Mouse (Mus musculus): Measurements from ENCODE around the gene Tm4sf5.
"Not testable (repeated sequence)": the region's sequence is repeated elsewhere in the genome, so short reads cannot be mapped to it uniquely, and the experiment has no call there.

The Tm4sf5 gene

DNA sequence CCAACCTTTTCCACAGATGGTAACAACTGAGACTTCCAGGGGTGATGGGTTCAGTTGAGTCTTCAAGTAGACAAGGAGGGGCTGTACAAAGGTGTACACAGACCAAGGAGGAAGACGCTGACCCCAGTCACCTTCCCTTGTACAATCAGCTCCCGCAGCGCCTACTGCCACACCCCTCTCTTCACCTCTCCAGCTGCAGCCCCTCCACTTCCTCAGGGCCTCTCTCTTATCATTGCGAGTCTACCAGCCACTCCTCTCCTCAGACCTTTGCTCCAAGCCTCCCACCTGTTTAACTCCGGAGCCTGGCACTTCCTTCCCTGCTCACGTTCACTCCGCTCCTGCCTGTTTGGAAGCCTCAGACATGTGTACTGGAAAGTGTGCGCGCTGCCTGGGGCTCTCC, at the start of gene Tm4sf5:
Gene Tm4sf5 (plus strand): TSS at position 275 of the 400 bp plus-strand sequence.
- no peak for DNase-seq

DNA sequence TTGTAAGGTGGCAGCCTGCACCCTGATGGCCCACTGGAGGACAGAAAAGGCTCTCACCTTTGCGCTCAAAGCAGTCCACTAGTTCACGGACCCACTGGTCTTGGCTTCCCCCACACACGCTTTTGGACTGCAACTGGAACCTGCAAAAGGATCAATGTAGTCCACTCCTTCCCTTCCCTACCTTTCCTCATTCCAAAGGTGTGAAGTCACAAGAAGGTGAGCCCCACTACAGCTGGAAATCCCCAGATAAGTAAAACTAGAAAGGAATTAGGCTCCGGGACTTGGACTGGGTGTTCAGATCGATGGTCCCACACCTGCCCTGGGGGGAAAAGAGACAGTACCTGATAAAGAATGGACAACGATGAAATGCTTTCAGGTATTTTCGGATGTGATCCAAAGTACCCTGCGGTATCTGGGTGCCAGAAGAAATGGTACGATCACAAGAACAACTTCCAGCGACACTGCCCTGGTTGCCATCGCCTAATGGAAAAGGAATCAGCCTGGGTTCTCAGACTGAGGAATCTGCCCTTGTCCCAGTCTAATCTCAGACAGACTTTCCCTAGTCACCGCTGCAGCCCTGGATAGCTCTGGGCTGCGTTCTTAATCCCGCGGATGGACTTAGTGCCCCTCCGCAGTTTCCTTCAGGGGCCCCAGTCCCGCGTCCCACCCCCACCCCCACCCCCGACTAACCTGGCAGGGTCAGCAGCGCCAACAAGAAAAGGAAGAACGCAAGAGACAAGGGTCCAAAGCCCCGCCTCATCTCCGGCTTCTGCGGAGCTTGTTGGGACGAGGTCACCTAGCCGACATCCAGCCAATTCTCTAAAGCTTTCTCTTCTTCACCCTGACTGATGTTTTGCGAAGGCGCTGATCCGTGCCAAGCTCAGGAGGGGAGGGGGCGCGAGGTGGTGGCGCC, 46.1 kb upstream of the Tm4sf5 start, which contains the start of gene Zmynd15:
Gene Zmynd15 (plus strand): TSS at position 746 of the 913 bp plus-strand sequence.
- DNase-seq, result no peak

GRCm38 (mm10) chr11:70459601-70460101, 45.4 kb upstream of the Tm4sf5 start, which contains the start of gene Cxcl16:
Cxcl16 (minus strand) TSS chr11:70459984.
- DNase-seq, result no peak

GRCm38 (mm10) chr11:70463970-70464369, 41.1 kb upstream of the Tm4sf5 start:
- DNase-seq, result no peak

GRCm38 (mm10) chr11:70465211-70465610, 39.8 kb upstream of the Tm4sf5 start:
- DNase-seq, result no peak

DNA sequence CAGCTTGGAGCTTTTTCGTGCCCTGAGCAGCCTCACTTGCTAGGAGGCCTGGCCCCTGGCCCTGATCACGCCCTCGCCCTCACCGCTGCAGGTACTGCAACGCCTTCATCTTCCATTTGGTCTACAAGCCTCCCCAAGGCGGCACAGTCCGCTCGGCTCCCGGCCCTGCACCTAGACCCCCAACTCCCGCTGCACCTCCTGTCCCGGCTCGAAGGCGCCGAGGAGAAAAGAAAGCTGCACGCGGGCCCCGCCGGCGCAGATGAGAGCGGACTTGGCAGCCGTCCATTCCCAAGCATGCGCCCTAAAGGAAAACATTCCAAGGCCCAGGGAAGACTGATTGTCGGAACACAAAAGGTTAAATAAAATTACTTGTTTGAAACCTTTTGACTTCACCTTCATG, 39.2 kb upstream of the Tm4sf5 start:
- DNase-seq, result peak; percentile 46

GRCm38 (mm10) chr11:70467902-70468619, 37.0 kb upstream of the Tm4sf5 start:
- DNase-seq, result no peak

DNA sequence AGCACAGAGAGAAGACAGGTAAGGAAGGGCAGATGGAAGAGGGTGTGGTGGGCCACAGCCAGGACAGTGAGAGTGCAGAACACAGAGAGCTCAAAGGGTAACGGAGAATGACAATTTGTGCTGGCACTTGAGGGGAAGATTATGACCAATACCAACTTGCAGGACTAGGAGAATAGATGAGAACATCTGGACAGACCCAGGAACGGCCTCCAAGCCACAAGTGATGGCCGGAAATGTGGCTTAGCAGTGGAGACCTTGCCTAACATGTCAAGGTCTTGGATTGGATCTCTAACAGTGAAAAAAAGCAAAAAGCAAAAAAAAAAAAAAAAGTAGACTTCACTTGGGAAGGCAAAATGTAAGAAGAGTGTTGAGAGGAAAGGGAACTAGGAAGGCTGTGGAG, 35.3 kb upstream of the Tm4sf5 start:
- no peak for DNase-seq

- DNase-seq, result no peak
Observed at GRCm38 (mm10) chr11:70472716-70473115, 32.3 kb upstream of the Tm4sf5 start.

- DNase-seq, result not testable (repeated sequence)
Observed at GRCm38 (mm10) chr11:70473291-70473690, 31.8 kb upstream of the Tm4sf5 start.

DNA sequence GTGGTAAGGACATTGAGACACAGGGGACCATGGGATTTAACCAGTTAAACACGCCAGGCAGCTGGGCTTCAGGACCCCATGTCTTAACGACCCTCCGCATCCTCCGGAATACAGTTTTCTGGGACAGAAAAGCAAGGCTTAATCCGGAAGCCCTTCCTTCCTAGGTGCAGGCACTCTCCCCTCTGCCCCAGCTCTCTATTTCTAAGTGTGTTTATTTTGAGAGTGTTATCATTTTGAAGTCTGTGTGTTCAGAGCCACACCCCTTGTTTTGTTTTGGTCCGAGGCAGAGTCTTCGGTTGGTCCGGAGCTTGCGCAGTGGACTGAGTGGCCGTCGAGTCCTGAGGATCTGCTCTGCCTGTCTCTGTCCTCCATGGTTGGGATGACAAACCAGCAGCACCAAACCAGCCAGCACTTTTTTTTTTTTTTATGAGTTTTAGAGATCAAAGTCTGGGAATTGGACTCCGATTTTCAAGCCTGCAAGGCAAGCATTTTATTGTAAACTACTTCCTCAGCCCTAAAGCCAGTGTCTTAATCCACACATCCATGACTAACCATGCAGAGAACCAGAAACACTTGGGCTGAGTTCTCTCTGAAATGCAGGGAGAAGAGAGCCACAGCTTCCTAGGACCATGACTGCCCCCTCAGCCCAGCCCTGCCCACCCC, 30.0 kb upstream of the Tm4sf5 start:
- no peak for DNase-seq

- DNase-seq, result no peak
Observed at GRCm38 (mm10) chr11:70485498-70485897, 19.5 kb upstream of the Tm4sf5 start.

DNA sequence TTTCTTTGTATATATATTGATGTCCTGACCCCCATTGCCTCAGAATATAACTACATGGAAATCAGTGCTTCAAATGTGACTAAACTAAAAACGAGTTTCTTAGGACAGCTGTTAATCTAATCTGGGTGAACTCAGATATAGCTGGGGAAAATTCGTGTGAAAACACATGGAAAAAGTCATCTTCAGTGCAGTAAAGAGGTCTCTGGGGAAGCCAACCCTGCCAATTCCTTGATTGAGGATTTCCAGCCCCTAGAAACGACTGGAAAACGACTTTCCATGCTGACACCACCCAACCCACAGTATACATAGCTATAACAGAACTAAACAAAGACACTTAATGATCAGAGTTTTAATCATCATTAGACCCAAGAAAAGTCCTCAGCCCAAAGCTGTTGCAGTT, 17.2 kb upstream of the Tm4sf5 start:
- DNase-seq, result no peak

GRCm38 (mm10) chr11:70489138-70489537, 15.9 kb upstream of the Tm4sf5 start:
- no peak for DNase-seq

DNA sequence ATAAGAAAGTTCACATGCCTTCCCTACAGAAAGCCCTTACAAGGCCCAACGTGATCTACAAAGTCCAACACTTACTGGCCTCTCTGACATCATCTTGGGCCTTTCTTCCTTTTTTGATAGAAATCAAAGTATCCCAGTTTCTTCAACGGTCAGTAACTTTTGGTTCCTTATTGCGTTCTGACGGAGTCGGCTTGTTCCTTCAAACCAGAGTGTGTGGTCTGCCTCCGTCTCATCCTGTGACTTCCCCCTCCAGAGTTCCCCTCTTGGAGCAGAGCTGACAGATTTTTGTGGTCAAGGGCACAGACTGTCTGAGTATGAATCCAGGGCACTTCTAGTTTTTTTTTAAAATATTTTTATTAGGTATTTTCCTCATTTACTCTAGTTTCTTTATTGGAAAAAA, 15.4 kb upstream of the Tm4sf5 start:
- DNase-seq, result no peak

DNA sequence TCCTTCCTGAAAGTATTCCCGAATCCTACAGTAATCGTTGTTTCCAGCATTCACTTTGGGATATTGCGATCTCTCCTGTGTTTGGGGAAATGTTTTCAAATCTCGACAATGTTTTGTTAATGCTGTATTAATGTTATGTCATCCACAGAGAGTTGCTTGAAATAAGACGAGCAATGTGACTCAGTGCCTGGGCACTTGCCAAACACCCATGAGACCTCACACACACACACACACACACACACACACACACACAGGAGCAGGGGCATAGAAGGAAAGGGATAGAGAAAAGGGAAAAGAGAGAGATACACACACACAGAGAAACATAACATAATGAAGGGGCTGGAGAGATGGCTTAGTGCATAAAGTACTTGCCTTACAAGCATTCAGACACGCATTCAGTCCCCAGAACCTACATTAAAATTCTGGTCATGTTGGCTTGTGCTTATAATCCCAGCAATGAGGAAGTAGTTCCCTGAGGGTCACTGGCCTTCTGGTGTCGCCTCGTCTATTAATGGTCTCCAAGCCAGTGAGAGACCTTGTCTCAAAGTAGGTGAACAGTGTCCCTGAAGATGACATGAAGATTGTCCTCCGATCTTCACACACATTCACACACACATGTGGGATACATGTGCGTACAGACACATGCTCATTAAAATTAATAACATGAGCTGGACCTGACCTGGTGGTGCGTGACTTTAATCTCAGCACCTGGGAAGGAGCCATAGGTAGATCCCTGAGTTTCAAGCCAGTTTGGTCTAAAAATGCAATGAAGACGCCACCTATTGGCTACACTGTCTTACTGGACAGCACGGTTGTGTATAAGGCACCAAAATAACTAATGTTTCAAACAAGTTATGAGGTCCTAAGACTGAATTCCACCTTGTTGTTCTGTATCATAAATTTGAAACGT, 5.2 kb upstream of the Tm4sf5 start:
- no peak for DNase-seq

DNA sequence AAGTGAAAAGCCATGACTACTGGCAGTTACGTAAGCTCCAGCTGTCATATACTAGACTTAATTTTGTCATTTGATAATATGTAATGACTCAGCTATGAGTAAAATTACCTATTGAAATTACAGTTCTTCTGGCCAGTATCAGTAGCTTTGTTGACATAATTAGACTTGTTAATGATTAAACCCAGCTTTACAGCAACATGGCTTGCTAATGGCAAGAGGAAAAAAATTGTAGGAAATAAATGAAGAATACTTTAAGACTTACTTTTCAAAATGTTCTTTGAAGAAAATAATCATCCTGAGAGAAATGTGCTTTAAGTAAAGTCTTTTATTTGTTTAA, 4.6 kb upstream of the Tm4sf5 start:
- no peak for DNase-seq

- no peak for DNase-seq
Observed at GRCm38 (mm10) chr11:70502018-70502417, 3.0 kb upstream of the Tm4sf5 start.

DNA sequence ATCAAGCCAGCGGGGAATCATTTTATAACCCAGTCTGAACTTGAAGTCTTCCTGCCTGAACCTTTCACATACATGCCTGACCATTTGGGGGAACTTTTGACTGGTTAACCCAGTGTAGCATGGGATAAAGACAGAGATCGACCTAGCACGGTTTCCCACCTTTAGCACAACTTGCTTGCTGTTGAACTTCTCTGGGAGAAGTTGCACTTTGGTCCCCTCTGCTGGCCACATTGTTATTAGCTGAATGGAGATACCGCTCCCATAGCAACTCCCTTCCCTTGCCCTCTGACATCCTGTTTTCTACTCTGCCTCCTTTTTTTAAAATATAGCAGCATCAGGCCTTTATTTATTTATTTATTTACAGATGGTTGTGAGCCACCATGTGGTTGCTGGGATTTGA, 1.3 kb downstream of the Tm4sf5 start:
- peak; percentile 51 for DNase-seq

- no peak for DNase-seq
Observed at GRCm38 (mm10) chr11:70506962-70507515, 2.0 kb downstream of the Tm4sf5 start.

GRCm38 (mm10) chr11:70509753-70510564, 4.9 kb downstream of the Tm4sf5 start:
- peak; percentile 50 for DNase-seq
